Mouse (Mus musculus) ovary, adult 18-20 months (tissue): ENCODE data around the gene Dnaja1.

Experiments used
- DNase-seq: peaks from one replicate; pipeline ENCODE4 v3.0.0; 2022; ENCODE audit warnings: low spot score, mixed read lengths

Gene Dnaja1

GRCm38 (mm10) chr4:40722011-40722666 is at the start of gene Dnaja1:
Gene Dnaja1 (plus strand): TSS chr4:40722150.
- peak; percentile 93 for DNase-seq

GRCm38 (mm10) chr4:40673526-40673925 is 48.4 kb upstream of the Dnaja1 start:
- no peak for DNase-seq

GRCm38 (mm10) chr4:40676338-40676737 is 45.6 kb upstream of the Dnaja1 start:
- DNase-seq, result no peak

- no peak for DNase-seq
Measured at GRCm38 (mm10) chr4:40677132-40677531, 44.8 kb upstream of the Dnaja1 start.

- DNase-seq, result no peak
Measured at GRCm38 (mm10) chr4:40680250-40680860, 41.6 kb upstream of the Dnaja1 start.

GRCm38 (mm10) chr4:40681908-40682307 is 40.0 kb upstream of the Dnaja1 start:
- DNase-seq, result no peak

- no peak for DNase-seq
Measured at GRCm38 (mm10) chr4:40682359-40682758, 39.6 kb upstream of the Dnaja1 start.

- no peak for DNase-seq
Measured at GRCm38 (mm10) chr4:40683306-40683705, 38.6 kb upstream of the Dnaja1 start.

- DNase-seq, result no peak
Measured at GRCm38 (mm10) chr4:40691100-40691499, 30.9 kb upstream of the Dnaja1 start.

- no peak for DNase-seq
Measured at GRCm38 (mm10) chr4:40697059-40697458, 24.9 kb upstream of the Dnaja1 start.

GRCm38 (mm10) chr4:40700216-40700615 is 21.7 kb upstream of the Dnaja1 start:
- DNase-seq, result no peak

- DNase-seq, result no peak
Measured at GRCm38 (mm10) chr4:40701796-40702195, 20.2 kb upstream of the Dnaja1 start.

- peak; percentile 88 for DNase-seq
Measured at GRCm38 (mm10) chr4:40702797-40703709, 18.9 kb upstream of the Dnaja1 start, which contains the start of gene Aptx. Gene Aptx (minus strand): TSS chr4:40703194.

- no peak for DNase-seq
Measured at GRCm38 (mm10) chr4:40703710-40704275, 18.2 kb upstream of the Dnaja1 start.

GRCm38 (mm10) chr4:40717141-40717540 is 4.8 kb upstream of the Dnaja1 start:
- no peak for DNase-seq

- DNase-seq, result no peak
Measured at GRCm38 (mm10) chr4:40720910-40721309, 1.0 kb upstream of the Dnaja1 start.

- peak; percentile 73 for DNase-seq
Measured at GRCm38 (mm10) chr4:40722687-40723460, 924 bp downstream of the Dnaja1 start.

- no peak for DNase-seq
Measured at GRCm38 (mm10) chr4:40725141-40725540, 3.2 kb downstream of the Dnaja1 start.

GRCm38 (mm10) chr4:40725554-40725953 is 3.6 kb downstream of the Dnaja1 start:
- no peak for DNase-seq

GRCm38 (mm10) chr4:40727247-40727646 is 5.3 kb downstream of the Dnaja1 start:
- DNase-seq, result no peak

GRCm38 (mm10) chr4:40731262-40731661 is 9.3 kb downstream of the Dnaja1 start:
- DNase-seq, result no peak

- no peak for DNase-seq
Measured at GRCm38 (mm10) chr4:40735351-40735750, 13.4 kb downstream of the Dnaja1 start.
